Mouse (Mus musculus) thymus, adult 2 months (tissue): Measurements from ENCODE around the gene Ift122.

Experiments used
- CTCF ChIP-seq: fragments of 200-500 bp; IDR thresholded peaks from 2 replicates; pipeline ENCODE4 v1.5.1; 2012; ENCODE audit warnings: mild to moderate bottlenecking, control low read depth, low read length, moderate library complexity, borderline replicate concordance; ENCODE audit not compliant: control insufficient read depth, poor library complexity, insufficient read depth; ENCODE audit errors: extremely low read depth
- POLR2A ChIP-seq: fragments of 200-500 bp; IDR thresholded peaks from 2 replicates; pipeline ENCODE4 v1.6.1; 2012; ENCODE audit warnings: mild to moderate bottlenecking, low read length, control low read depth, moderate library complexity; ENCODE audit not compliant: control insufficient read depth, poor library complexity, insufficient read depth; ENCODE audit errors: extremely low read depth

GRCm38 (mm10) chr6:115955169-115955568 lies 101.9 kb downstream of the Ift122 start:
- TF ChIP-seq CTCF (no peak), POLR2A (no peak)
